Mouse (Mus musculus) mouse trophoblast stem cell (cell line): ENCODE results near the gene Pgd.
"Not testable (repeated sequence)": the region's sequence is repeated elsewhere in the genome, so short reads cannot be mapped to it uniquely, and the experiment has no call there.

Experiments
- in situ Hi-C, 2 experiments: fragments of 300-500 bp; cut with MseI, MboI; formaldehyde crosslinking; loops; 2 replicates in 1 of 2; 3 replicates in 1 of 2; pipeline ENCODE4 v1.15.1; 2025

Pgd gene

GRCm38 (mm10) chr4:149166215-149166946 is at the start of gene Pgd:
Gene Pgd (minus strand): TSS chr4:149166771.
- in situ Hi-C loops, result no loop called here

- in situ Hi-C loops, result no loop called here
Observed at GRCm38 (mm10) chr4:149215982-149216381, 49.4 kb upstream of the Pgd start.

- in situ Hi-C loops, result no loop called here
Observed at GRCm38 (mm10) chr4:149215397-149215796, 48.8 kb upstream of the Pgd start.

GRCm38 (mm10) chr4:149214468-149214867 is 47.9 kb upstream of the Pgd start:
- in situ Hi-C loops, result not testable (repeated sequence)

- in situ Hi-C loops, result no loop called here
Observed at GRCm38 (mm10) chr4:149213466-149213865, 46.9 kb upstream of the Pgd start.

- in situ Hi-C loops, result not testable (repeated sequence)
Observed at GRCm38 (mm10) chr4:149211441-149211840, 44.9 kb upstream of the Pgd start.

GRCm38 (mm10) chr4:149202467-149202866 is 35.9 kb upstream of the Pgd start:
- in situ Hi-C loops, result no loop called here

GRCm38 (mm10) chr4:149201110-149201509 is 34.5 kb upstream of the Pgd start:
- in situ Hi-C loops, result no loop called here

GRCm38 (mm10) chr4:149197180-149197579 is 30.6 kb upstream of the Pgd start:
- in situ Hi-C loops, result no loop called here

GRCm38 (mm10) chr4:149191103-149191502 is 24.5 kb upstream of the Pgd start:
- in situ Hi-C loops, result no loop called here

- in situ Hi-C loops, result no loop called here
Observed at GRCm38 (mm10) chr4:149188563-149188962, 22.0 kb upstream of the Pgd start.

GRCm38 (mm10) chr4:149182755-149183154 is 16.2 kb upstream of the Pgd start:
- in situ Hi-C loops, result no loop called here

GRCm38 (mm10) chr4:149182192-149182591 is 15.6 kb upstream of the Pgd start:
- in situ Hi-C loops, result no loop called here

- in situ Hi-C loops, result no loop called here
Observed at GRCm38 (mm10) chr4:149179573-149179972, 13.0 kb upstream of the Pgd start.

- in situ Hi-C loops, result no loop called here
Observed at GRCm38 (mm10) chr4:149179160-149179559, 12.6 kb upstream of the Pgd start.

- in situ Hi-C loops, result no loop called here
Observed at GRCm38 (mm10) chr4:149178328-149178727, 11.8 kb upstream of the Pgd start.

- in situ Hi-C loops, result no loop called here
Observed at GRCm38 (mm10) chr4:149177046-149177445, 10.5 kb upstream of the Pgd start.

GRCm38 (mm10) chr4:149176645-149177044 is 10.1 kb upstream of the Pgd start:
- in situ Hi-C loops, result no loop called here

- in situ Hi-C loops, result no loop called here
Observed at GRCm38 (mm10) chr4:149173661-149174060, 7.1 kb upstream of the Pgd start.

- in situ Hi-C loops, result no loop called here
Observed at GRCm38 (mm10) chr4:149172666-149173065, 6.1 kb upstream of the Pgd start.

- in situ Hi-C loops, result no loop called here
Observed at GRCm38 (mm10) chr4:149172083-149172482, 5.5 kb upstream of the Pgd start.

- in situ Hi-C loops, result no loop called here
Observed at GRCm38 (mm10) chr4:149171581-149171981, 5.0 kb upstream of the Pgd start.

GRCm38 (mm10) chr4:149170394-149170931 is 3.9 kb upstream of the Pgd start:
- in situ Hi-C loops, result no loop called here

GRCm38 (mm10) chr4:149169926-149170325 is 3.4 kb upstream of the Pgd start:
- in situ Hi-C loops, result not testable (repeated sequence)
